26 mouse cellular contexts compared by ENCODE assay signal in the genomic region with DNA sequence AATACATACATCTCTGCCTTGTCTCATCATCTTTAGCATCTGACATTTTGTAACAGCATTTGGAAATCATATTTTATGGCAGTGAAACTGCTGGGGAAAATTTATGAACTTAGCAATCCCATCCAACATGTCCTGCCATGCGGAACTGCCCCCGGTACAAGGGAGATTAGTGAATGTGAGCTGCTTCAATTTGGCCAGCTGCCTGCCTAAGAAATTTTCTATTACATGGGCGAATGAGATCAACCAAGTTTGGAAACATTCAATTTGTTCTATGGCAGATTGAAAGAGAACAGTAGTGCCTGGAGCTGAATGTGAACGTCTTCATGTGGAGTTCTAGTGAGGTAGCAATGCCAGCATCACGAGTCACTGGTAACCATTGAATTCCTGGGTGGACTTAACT.
DNase-seq lines count a peak whose midpoint lies in the region; ATAC-seq and TF ChIP-seq lines count a peak whose summit lies in the region.
"Had no signal": no experiment of that assay in that cellular context is flagged by ENCODE, and none has a peak within 500 bp of the region (broad histone marks: within the 10 kb centered on the region; RNA-seq: fewer than 3 reads in every experiment).

No protein-coding gene starts in this region.

- no peak for TF ChIP-seq CTCF in midbrain, postnatal 0 days (IDR thresholded peaks at IDR 0.05)
- TF ChIP-seq CTCF in brain, embryonic 14.5 days (IDR thresholded peaks at IDR 0.05; ENCODE audit: borderline replicate concordance, extremely low read depth, insufficient read depth, insufficient read length) = no peak

- H3K36me3 ChIP-seq in hindbrain, embryonic 15.5 days = no peaks in the 10 kb centered on the region
- H3K36me3 ChIP-seq in hindbrain, embryonic 13.5 days = no peaks in the 10 kb centered on the region
- H3K36me3 ChIP-seq in midbrain, postnatal 0 days (ENCODE audit: insufficient read depth, low read length) = no peaks in the 10 kb centered on the region
- H3K36me3 ChIP-seq in midbrain, embryonic 16.5 days (ENCODE audit: control insufficient read depth, insufficient read depth, low read length) = no peaks in the 10 kb centered on the region
- H3K36me3 ChIP-seq in neural tube, embryonic 14.5 days (ENCODE audit: control insufficient read depth, insufficient read depth, low read length) = no peaks in the 10 kb centered on the region
- H3K36me3 ChIP-seq: embryonic facial prominence, embryonic 12.5 days; limb, embryonic 13.5 days; liver, embryonic 13.5 days; midbrain, embryonic 12.5 days had no signal

- H3K27me3 ChIP-seq in hindbrain, embryonic 15.5 days = no peaks in the 10 kb centered on the region
- H3K27me3 ChIP-seq in hindbrain, embryonic 13.5 days = no peaks in the 10 kb centered on the region
- no peaks in the 10 kb centered on the region for H3K27me3 ChIP-seq in midbrain, postnatal 0 days (ENCODE audit: insufficient read depth, low read length)
- no peaks in the 10 kb centered on the region for H3K27me3 ChIP-seq in midbrain, embryonic 16.5 days (ENCODE audit: control insufficient read depth, insufficient read depth, low read depth, low read length)
- H3K27me3 ChIP-seq in neural tube, embryonic 14.5 days (ENCODE audit: control insufficient read depth, insufficient read depth, low read length) = no peaks in the 10 kb centered on the region
- H3K27me3 ChIP-seq: embryonic facial prominence, embryonic 12.5 days; limb, embryonic 13.5 days; liver, embryonic 13.5 days; midbrain, embryonic 12.5 days had no signal

- ATAC-seq in hindbrain, embryonic 15.5 days (ENCODE audit: low FRiP score, low read depth) = 0 out of 2 replicates have a peak, but pooled peaks have one; percentile 42
- ATAC-seq in hindbrain, embryonic 13.5 days (ENCODE audit: low FRiP score) = no peak
- ATAC-seq in midbrain, postnatal 0 days (ENCODE audit: low FRiP score) = no peak
- no peak for ATAC-seq in midbrain, embryonic 16.5 days
- peak; percentile 63; the same call in 1 of the 2 replicates for ATAC-seq in neural tube, embryonic 14.5 days (ENCODE audit: low read depth)
- ATAC-seq: activated CD4-positive, CD25-positive, alpha-beta regulatory T cell, adult 4 months; forebrain, embryonic 16.5 days; inflammation-experienced regulatory T-cells, adult 6 months had no signal

- no peak for TF ChIP-seq POLR2A in brain, embryonic 14.5 days (IDR thresholded peaks at IDR 0.05; ENCODE audit: borderline replicate concordance, extremely low read depth, insufficient read depth, insufficient read length, poor library complexity, severe bottlenecking)

- no peak overlapping the region for H3K4me2 ChIP-seq in hindbrain, embryonic 15.5 days
- H3K4me2 ChIP-seq in hindbrain, embryonic 13.5 days = no peak overlapping the region
- H3K4me2 ChIP-seq in midbrain, postnatal 0 days (ENCODE audit: low read depth, low read length, poor library complexity, severe bottlenecking) = no peak overlapping the region
- no peak overlapping the region for H3K4me2 ChIP-seq in midbrain, embryonic 16.5 days (ENCODE audit: low read length)
- no peak overlapping the region for H3K4me2 ChIP-seq in neural tube, embryonic 14.5 days (ENCODE audit: low read depth, low read length)
- H3K4me2 ChIP-seq: embryonic facial prominence, embryonic 12.5 days; heart, embryonic 11.5 days; limb, embryonic 13.5 days; liver, embryonic 13.5 days; lung, embryonic 14.5 days; midbrain, embryonic 12.5 days had no signal

- 52% methylated on average over 5 of the region's 5 CpGs for WGBS in hindbrain, embryonic 15.5 days
- WGBS in hindbrain, embryonic 13.5 days = 64% methylated on average over 5 of the region's 5 CpGs
- WGBS in midbrain, postnatal 0 days = 43% methylated on average over 5 of the region's 5 CpGs
- WGBS in midbrain, embryonic 16.5 days = 54% methylated on average over 5 of the region's 5 CpGs
- WGBS in neural tube, embryonic 14.5 days = 71% methylated on average over 5 of the region's 5 CpGs

- H3K9ac ChIP-seq in hindbrain, embryonic 15.5 days = no peak overlapping the region
- H3K9ac ChIP-seq in hindbrain, embryonic 13.5 days = no peak overlapping the region
- H3K9ac ChIP-seq in midbrain, postnatal 0 days (replicated peaks; ENCODE audit: low read length, poor library complexity, severe bottlenecking) = no peak overlapping the region
- H3K9ac ChIP-seq in midbrain, embryonic 16.5 days (ENCODE audit: low read depth, low read length) = no peak overlapping the region
- no peak overlapping the region for H3K9ac ChIP-seq in neural tube, embryonic 14.5 days (replicated peaks; ENCODE audit: low read depth, low read length)
- H3K9ac ChIP-seq: embryonic facial prominence, embryonic 12.5 days; limb, embryonic 13.5 days; liver, embryonic 13.5 days; lung, embryonic 14.5 days; midbrain, embryonic 12.5 days had no signal

- H3K27ac ChIP-seq in hindbrain, embryonic 15.5 days (replicated peaks) = no peak overlapping the region
- no peak overlapping the region for H3K27ac ChIP-seq in hindbrain, embryonic 13.5 days
- H3K27ac ChIP-seq in midbrain, postnatal 0 days (ENCODE audit: low read depth, low read length) = no peak overlapping the region
- H3K27ac ChIP-seq in midbrain, embryonic 16.5 days (ENCODE audit: low read length) = no peak overlapping the region
- no peak overlapping the region for H3K27ac ChIP-seq in neural tube, embryonic 14.5 days (ENCODE audit: low read depth, low read length)
- H3K27ac ChIP-seq: embryonic facial prominence, embryonic 12.5 days; limb, embryonic 13.5 days; liver, embryonic 13.5 days; midbrain, embryonic 12.5 days had no signal

- no peak overlapping the region for H3K4me3 ChIP-seq in hindbrain, embryonic 15.5 days
- no peak overlapping the region for H3K4me3 ChIP-seq in hindbrain, embryonic 13.5 days
- H3K4me3 ChIP-seq in midbrain, postnatal 0 days (ENCODE audit: low read depth, low read length) = no peak overlapping the region
- no peak overlapping the region for H3K4me3 ChIP-seq in midbrain, embryonic 16.5 days (ENCODE audit: low read depth, low read length)
- no peak overlapping the region for H3K4me3 ChIP-seq in neural tube, embryonic 14.5 days (ENCODE audit: low read depth, low read length)
- H3K4me3 ChIP-seq: embryonic facial prominence, embryonic 12.5 days; erythroblast, embryonic 14.5 days; limb, embryonic 13.5 days; liver, embryonic 13.5 days; midbrain, embryonic 12.5 days had no signal

- DNase-seq in midbrain, postnatal 0 days (ENCODE audit: low spot score) = peak; percentile 42
- peak; percentile 33 for DNase-seq in brain, embryonic 14.5 days (ENCODE audit: low read depth)
- no peak for DNase-seq in frontal cortex, postnatal 14 days (ENCODE audit: low spot score in 2 of 2)
- DNase-seq: adrenal gland, postnatal 10 days; cerebellum, adult 18-20 months; heart, postnatal 14 days; kidney, adult 9 months; kidney, postnatal 4 days; liver, embryonic 13.5 days; lung, embryonic 14.5 days; lung, postnatal 4 days; right cerebral cortex, postnatal 14 days; spleen, adult 18-20 months; thymus, postnatal 36 days had no signal

- no peaks in the 10 kb centered on the region for H3K4me1 ChIP-seq in hindbrain, embryonic 15.5 days (replicated peaks)
- 0 out of 2 replicates have a peak, but pooled peaks cover 2% of the 10 kb centered on the region for H3K4me1 ChIP-seq in hindbrain, embryonic 13.5 days (replicated peaks)
- no peaks in the 10 kb centered on the region for H3K4me1 ChIP-seq in midbrain, postnatal 0 days (ENCODE audit: insufficient read depth, low read length)
- H3K4me1 ChIP-seq in midbrain, embryonic 16.5 days (ENCODE audit: control insufficient read depth, insufficient read depth, low read length) = no peaks in the 10 kb centered on the region
- H3K4me1 ChIP-seq in neural tube, embryonic 14.5 days (ENCODE audit: control insufficient read depth, insufficient read depth, low read length) = no peaks in the 10 kb centered on the region
- H3K4me1 ChIP-seq: embryonic facial prominence, embryonic 12.5 days; liver, embryonic 13.5 days; midbrain, embryonic 12.5 days had no signal

- no peaks in the 10 kb centered on the region for H3K9me3 ChIP-seq in hindbrain, embryonic 15.5 days
- no peaks in the 10 kb centered on the region for H3K9me3 ChIP-seq in hindbrain, embryonic 13.5 days
- H3K9me3 ChIP-seq in midbrain, postnatal 0 days (ENCODE audit: low read length) = no peaks in the 10 kb centered on the region
- no peaks in the 10 kb centered on the region for H3K9me3 ChIP-seq in midbrain, embryonic 16.5 days (replicated peaks; ENCODE audit: control insufficient read depth, low read length, poor library complexity, severe bottlenecking)
- H3K9me3 ChIP-seq in neural tube, embryonic 14.5 days (ENCODE audit: control insufficient read depth, low read length) = no peaks in the 10 kb centered on the region
- H3K9me3 ChIP-seq: embryonic facial prominence, embryonic 12.5 days; limb, embryonic 13.5 days; liver, embryonic 13.5 days; midbrain, embryonic 12.5 days had no signal

Comparison
In these comparisons a context has a peak if more than half of its experiments do, and no peak if none do; other contexts are left out.
1. ATAC-seq: peak in hindbrain, embryonic 15.5 days (single experiment) and neural tube, embryonic 14.5 days (single experiment); none in hindbrain, embryonic 13.5 days (single experiment), midbrain, postnatal 0 days (single experiment) and midbrain, embryonic 16.5 days (single experiment).
2. DNase-seq: peak in midbrain, postnatal 0 days (single experiment) and brain, embryonic 14.5 days (single experiment); none in frontal cortex, postnatal 14 days (0 of 2).